Mouse (Mus musculus) embryonic facial prominence, embryonic 10.5 days (tissue): ENCODE results near the gene Stk39. TPM values are rescaled to one million over a fixed set of nuclear protein-coding genes. Genes with fewer than 3 reads are reported as not detected.

Experiments used
- DNase-seq: peaks from one replicate; pipeline ENCODE4 v3.0.0-alpha.2; 2017; ENCODE audit warnings: low spot score
- H3K27ac ChIP-seq: fragments of 300-500 bp; sonication (generic); replicated peaks from 2 replicates; pipeline ENCODE4 v1.5.1; 2016; ENCODE audit warnings: mild to moderate bottlenecking
- H3K27me3 ChIP-seq: fragments of 300-500 bp; sonication (generic); replicated peaks from 2 replicates; pipeline ENCODE4 v1.6.1; 2016; ENCODE audit warnings: low read depth, mild to moderate bottlenecking; ENCODE audit not compliant: poor library complexity, severe bottlenecking
- H3K36me3 ChIP-seq: fragments of 300-500 bp; sonication (generic); replicated peaks from 2 replicates; pipeline ENCODE4 v1.6.1; 2016; ENCODE audit warnings: mild to moderate bottlenecking, moderate library complexity
- H3K4me1 ChIP-seq: fragments of 300-500 bp; sonication (generic); 2 replicates; pipeline ENCODE4 v1.6.1; 2016
- H3K4me3 ChIP-seq: fragments of 300-500 bp; sonication (generic); 2 replicates; pipeline ENCODE4 v1.5.1; 2016; ENCODE audit warnings: mild to moderate bottlenecking, moderate library complexity
- H3K9me3 ChIP-seq: fragments of 300-500 bp; sonication (generic); 2 replicates; pipeline ENCODE4 v1.6.1; 2016; ENCODE audit warnings: mild to moderate bottlenecking
- WGBS: fragments of 180-500 bp; shearing (Covaris S2); methylation state at CpG from one replicate; pipeline ENCODE4 v1.1.7; 2016; 5-methylcytosine and 5-hydroxymethylcytosine counted together
- polyA plus RNA-seq: library from polyadenylated mRNA; unstranded; fragments of >200 nt; fragmentation: Nextera tagmentation; extraction: Ambion mirVana; gene quantifications from 2 replicates; pipeline ENCODE4 v1.2.1, GENCODE M21; 2016

Stk39 gene
- polyA plus RNA-seq, 1 experiment from 2014 or later = 19.4 TPM

DNA sequence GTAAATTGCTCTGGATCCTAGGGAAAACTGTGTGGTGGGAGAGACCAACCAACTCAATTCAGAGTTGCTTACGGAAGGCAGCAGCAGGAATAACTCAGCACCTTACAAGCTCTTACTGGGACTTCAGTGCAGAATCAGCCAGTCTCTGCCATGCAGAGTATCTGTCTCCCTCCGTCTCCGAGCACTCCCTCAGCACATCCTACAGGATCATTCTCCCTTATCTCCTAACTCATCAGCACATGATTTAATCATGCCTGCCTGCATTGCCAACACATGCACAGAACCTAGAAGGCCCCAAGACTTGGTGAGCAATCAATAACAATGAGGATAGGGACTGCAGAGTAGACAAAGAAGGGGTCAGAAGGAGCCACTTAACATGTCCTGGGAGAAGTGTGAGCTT lies 2.6 kb downstream of the Stk39 start:
- H3K27me3 ChIP-seq = peaks cover 7% of the 10 kb centered on the region; the same call in 1 of the 2 replicates
- H3K9me3 ChIP-seq = no peaks in the 10 kb centered on the region
- H3K4me1 ChIP-seq = peaks cover 51% of the 10 kb centered on the region
- H3K27ac ChIP-seq = no peak overlapping the region
- H3K36me3 ChIP-seq = 0 out of 2 replicates have a peak, but pooled peaks cover 3% of the 10 kb centered on the region
- no peak overlapping the region for H3K4me3 ChIP-seq
- WGBS = 75% methylated on average over 3 of the region's 3 CpGs
- no peak for DNase-seq

DNA sequence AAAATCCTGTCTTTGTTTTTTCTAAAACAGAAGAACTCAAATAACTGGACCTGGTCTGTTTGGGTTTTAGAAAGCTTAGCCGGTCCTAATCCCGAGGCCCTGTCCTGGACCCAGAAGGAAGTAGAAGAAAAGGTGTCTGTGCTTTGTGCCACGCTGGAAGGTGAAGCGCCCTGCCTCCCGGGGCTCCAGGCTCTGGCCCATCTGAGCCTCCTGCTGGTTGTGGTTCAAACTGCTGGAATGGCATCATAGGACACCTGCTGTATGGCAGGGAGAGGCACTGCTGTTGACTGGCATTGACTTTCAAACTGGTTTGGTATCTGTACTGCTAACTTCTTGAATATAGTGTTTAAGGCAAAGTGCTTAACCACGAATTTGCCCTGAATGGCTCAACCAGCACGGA lies 3.4 kb downstream of the Stk39 start:
- H3K27me3 ChIP-seq = 0 out of 2 replicates have a peak, but pooled peaks cover 4% of the 10 kb centered on the region
- H3K9me3 ChIP-seq = no peaks in the 10 kb centered on the region
- peaks cover 48% of the 10 kb centered on the region for H3K4me1 ChIP-seq
- DNase-seq = peak; percentile 47
- no peak overlapping the region for H3K4me3 ChIP-seq
- 0 out of 2 replicates have a peak, but pooled peaks cover 3% of the 10 kb centered on the region for H3K36me3 ChIP-seq
- no peak overlapping the region for H3K27ac ChIP-seq
- WGBS = 50% methylated on average over 7 of the region's 7 CpGs

DNA sequence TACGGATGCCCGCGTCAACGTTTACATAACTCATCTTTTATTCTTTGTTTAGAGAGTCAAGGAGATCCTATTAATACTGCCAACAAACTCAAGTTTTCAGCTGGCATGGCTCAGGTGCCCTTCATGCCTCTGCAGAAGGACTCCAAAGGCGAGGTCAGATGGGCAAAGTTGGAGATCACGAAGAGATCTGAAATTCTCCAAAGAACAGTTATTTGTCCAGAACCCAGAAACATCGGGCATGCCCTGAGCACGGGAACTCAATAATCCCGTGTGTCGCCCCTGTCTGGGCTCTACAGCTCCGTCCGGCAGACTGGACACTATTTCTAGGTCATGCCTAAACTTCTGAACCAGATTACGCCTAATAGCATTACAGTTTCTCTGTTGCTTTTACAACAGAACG lies 3.8 kb downstream of the Stk39 start:
- Histone ChIP-seq H3K4me1 (peaks cover 44% of the 10 kb centered on the region), H3K27ac (no peak overlapping the region), H3K27me3 (no peaks in the 10 kb centered on the region), H3K36me3 (0 out of 2 replicates have a peak, but pooled peaks cover 3% of the 10 kb centered on the region), H3K4me3 (no peak overlapping the region), H3K9me3 (no peaks in the 10 kb centered on the region)
- DNase-seq = no peak
- WGBS = 93% methylated on average over 14 of the region's 14 CpGs

DNA sequence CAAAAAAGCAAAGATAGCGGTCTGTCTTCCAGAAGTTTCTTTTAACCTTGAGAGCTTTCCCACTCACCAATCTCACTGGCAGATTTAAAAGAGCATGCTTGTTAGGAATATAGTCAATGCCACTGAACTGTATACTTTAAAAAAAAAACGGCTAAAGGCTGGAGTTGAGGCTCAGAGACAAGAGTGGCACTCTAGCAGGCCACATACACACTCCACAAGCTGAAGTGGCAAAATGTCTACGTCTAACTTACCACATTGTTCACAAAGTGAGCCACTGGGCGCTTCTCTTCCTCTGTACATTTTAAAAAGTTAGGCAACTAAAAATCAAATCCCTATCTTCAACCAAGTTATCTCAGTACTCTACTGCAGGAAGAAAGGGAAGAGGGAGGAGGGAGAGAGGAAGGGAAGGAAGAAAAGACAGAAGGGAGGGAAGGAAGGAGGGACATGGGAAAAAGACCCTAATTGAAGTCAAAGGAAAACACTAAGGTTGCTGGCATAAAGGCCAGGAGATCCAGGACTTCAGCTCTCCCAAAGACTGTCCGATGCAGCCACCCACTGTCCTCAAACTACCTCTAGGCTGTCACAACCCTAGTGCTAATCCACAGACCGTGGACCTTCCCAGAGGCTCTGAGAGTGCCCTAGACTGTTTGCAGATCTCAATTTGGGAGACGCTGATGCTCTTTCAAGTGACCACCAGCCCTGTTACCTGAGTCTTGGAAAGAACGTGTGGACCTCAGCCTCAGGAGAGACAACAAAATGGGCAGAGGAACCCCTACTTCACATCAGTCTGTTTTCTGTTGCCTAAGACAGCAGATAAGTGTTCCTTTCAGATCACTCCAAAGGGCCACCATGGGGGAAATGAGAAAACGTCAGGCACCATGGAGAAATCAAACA lies 4.7 kb downstream of the Stk39 start:
- WGBS = 86% methylated on average over 9 of the region's 9 CpGs
- H3K4me1 ChIP-seq = peaks cover 34% of the 10 kb centered on the region
- H3K27me3 ChIP-seq = no peaks in the 10 kb centered on the region
- no peaks in the 10 kb centered on the region for H3K9me3 ChIP-seq
- no peak overlapping the region for H3K4me3 ChIP-seq
- 0 out of 2 replicates have a peak, but pooled peaks cover 7% of the 10 kb centered on the region for H3K36me3 ChIP-seq
- DNase-seq = no peak
- H3K27ac ChIP-seq = no peak overlapping the region

DNA sequence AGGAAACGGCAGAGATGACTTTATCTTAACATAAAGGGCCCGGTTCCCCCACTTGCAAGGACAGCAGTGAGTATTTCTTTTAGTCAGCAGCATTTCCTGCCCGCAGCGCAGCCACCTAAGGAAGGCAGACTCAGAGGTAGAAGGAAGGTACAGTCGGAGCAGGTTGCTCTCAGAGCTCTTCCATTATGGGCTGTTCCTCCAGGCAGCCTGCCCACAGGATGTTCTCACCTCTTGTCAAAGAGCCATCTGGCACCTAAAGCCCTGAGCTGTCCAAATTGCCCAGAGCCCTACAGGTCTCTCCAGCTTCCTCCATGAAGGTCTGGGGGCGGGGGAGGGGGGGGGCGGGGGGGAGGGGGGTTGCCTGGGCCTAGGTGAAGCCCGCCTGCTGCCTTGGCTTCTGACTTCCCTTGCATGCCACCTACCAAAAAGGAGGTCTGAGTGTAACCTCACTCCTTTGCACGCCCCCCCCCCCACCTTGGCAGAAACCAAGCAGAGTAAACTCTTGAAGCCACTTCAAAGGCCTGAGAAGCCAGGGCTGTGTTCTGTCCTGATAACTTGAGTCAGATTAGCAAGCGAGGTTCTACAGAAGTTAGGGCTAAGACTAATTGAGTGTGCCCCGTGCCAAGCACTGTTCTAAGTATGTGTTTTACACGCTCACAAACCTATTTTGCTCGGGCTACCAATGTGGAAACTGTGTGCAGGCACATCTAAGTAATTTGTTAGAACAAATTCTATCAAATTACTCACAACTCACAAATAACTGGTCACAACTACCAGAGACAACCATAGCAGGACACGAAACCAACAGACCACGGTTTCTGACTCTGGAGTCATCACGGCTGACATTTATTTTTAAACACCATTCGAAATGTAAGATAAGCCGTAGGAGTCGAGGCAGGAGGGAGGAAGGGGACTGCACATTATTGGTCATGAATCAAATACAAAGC lies 5.7 kb downstream of the Stk39 start:
- H3K27me3 ChIP-seq = no peaks in the 10 kb centered on the region
- H3K4me3 ChIP-seq = no peak overlapping the region
- H3K4me1 ChIP-seq = peaks cover 30% of the 10 kb centered on the region
- no peaks in the 10 kb centered on the region for H3K9me3 ChIP-seq
- H3K27ac ChIP-seq = no peak overlapping the region
- no peak for DNase-seq
- peaks cover 15% of the 10 kb centered on the region for H3K36me3 ChIP-seq
- WGBS = 73% methylated on average over 19 of the region's 19 CpGs

DNA sequence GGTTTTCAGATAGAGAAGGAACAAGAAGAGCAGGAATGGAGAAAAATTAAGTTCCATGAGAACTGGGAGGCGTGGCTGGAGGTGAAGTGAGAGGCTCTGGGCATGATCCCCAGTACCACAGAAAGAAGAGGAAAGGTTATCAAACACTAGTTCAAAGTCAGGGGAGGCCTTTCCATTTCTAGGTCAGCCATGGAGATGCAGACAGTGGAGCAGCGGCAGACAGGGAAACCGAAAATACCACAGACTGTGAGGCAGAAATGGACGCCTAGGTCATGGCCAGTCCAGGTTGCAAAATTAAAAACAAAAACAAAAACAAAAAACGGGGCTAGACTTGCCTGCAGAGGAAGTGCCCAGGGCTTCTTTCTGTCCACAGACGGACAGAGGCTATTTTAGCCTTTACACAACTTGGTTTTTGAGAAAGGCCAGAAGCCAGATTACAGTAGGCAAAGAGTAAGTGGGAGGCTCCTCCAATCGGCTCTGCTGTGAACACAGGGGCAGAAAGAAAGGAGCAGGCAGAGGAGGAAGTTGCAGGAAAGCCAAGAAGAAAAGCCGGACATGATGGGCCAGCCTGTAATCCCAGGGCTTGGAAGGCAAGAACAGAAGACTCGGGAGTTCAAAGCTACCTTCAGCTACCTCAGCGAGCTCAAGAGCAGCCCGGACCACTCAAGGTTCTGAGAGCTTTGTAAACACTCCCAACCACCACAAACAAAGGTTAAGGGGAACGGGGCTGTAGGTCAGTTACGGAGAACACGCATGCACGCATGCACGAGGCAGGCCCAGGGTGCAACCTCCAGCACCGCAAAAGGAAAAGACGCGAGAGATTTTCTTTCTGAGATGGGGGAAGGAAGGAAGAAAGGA lies 6.6 kb downstream of the Stk39 start:
- DNase-seq = no peak
- Histone ChIP-seq H3K4me1 (peaks cover 25% of the 10 kb centered on the region), H3K27ac (no peak overlapping the region), H3K27me3 (no peaks in the 10 kb centered on the region), H3K9me3 (no peaks in the 10 kb centered on the region), H3K4me3 (no peak overlapping the region), H3K36me3 (peaks cover 20% of the 10 kb centered on the region)
- 75% methylated on average over 19 of the region's 19 CpGs for WGBS

DNA sequence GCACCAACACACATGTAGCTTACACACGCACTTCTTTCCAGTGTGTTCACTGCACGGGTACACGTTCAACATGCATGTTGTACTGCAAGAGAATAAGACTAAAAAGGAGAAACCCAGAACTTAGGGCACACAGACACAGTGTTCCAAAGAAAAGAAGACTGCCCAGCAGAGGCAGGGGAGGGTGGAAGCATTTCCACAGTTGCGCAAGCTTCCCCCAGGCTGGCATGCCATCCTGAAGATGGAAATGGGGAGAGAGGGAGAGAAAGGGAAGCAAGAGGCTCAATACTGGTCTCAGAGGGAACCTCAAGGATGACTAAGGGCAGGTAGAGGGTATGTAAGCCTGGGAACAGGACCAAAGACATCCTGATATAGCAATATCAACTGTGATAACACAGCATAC lies 7.6 kb downstream of the Stk39 start:
- H3K4me3 ChIP-seq = no peak overlapping the region
- no peak overlapping the region for H3K27ac ChIP-seq
- no peaks in the 10 kb centered on the region for H3K27me3 ChIP-seq
- no peaks in the 10 kb centered on the region for H3K9me3 ChIP-seq
- no peak for DNase-seq
- peaks cover 18% of the 10 kb centered on the region for H3K4me1 ChIP-seq
- 93% methylated on average over 4 of the region's 4 CpGs for WGBS
- peaks cover 23% of the 10 kb centered on the region for H3K36me3 ChIP-seq

DNA sequence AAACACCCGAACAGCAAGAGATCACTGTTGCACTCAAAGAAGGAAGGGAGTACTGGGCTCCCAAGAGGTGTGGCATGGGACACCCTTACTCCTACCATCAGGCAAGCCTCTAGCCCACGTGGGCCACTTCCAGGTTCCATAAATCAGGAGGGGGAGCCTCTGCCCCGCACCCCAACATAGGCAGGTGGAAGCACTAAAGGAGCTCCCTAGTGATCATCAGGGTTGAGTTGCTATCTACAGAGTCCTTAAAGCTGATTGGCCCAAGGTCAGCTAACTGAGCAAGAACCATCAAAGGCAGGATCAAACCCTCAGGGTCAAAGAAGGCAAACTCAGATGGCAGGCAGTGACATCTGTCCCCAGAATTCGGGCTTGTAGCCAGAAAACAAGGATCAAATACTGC lies 8.3 kb downstream of the Stk39 start:
- WGBS = 81% methylated on average over 4 of the region's 4 CpGs
- DNase-seq = no peak
- H3K4me3 ChIP-seq = no peak overlapping the region
- peaks cover 28% of the 10 kb centered on the region for H3K36me3 ChIP-seq
- no peak overlapping the region for H3K27ac ChIP-seq
- no peaks in the 10 kb centered on the region for H3K9me3 ChIP-seq
- no peaks in the 10 kb centered on the region for H3K27me3 ChIP-seq
- H3K4me1 ChIP-seq = peaks cover 16% of the 10 kb centered on the region

DNA sequence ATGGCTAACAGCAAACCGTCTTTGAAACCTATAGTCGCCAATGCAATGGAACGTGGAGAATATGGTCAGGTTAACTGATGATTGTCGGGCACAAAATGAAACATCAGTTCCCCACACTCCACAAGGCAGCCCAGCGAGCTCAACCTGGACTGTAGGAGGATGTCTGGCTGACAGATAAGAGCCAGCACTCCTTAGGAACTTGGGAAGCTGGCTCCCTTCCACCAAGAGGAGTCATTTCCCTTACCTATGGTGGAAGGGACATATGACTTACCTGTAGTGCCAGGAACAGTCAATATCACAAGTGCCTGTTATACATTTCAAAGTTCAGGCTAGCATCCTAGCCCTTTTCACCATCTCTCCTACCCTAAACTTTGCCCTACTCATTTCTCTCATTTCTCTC lies 14.0 kb downstream of the Stk39 start:
- Histone ChIP-seq H3K27me3 (no peaks in the 10 kb centered on the region), H3K9me3 (no peaks in the 10 kb centered on the region), H3K4me3 (no peak overlapping the region), H3K4me1 (0 out of 2 replicates have a peak, but pooled peaks cover 8% of the 10 kb centered on the region), H3K36me3 (peaks cover 25% of the 10 kb centered on the region), H3K27ac (no peak overlapping the region)
- WGBS = 88% methylated on average over 5 of the region's 5 CpGs
- DNase-seq = no peak

DNA sequence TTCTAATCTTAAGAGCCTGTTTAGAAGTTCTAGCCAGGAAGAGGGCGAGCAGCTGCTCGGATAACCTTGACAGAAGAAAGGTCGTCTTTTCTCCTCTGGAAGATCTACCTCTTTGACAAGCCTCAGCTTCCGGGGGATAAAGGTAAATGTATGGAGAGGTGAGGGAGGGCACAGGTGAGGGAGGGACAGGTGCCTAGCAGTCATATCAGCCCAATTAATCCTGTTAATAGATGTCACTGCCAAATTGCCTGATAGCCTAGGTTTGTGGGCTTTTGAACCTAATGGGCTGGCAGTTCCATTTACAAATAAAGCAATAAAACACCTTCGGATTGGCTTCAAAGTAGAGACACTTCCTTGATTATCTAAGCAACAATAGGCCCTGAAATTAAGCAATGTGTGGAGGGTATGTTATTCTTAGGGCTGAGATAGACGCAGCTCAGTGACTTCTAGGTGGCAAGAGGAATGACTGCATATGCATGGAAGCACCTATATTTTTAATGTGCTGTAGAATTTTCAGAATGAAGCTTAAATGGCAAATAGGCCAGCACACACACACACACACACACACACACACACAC lies 14.5 kb downstream of the Stk39 start:
- Histone ChIP-seq H3K27ac (no peak overlapping the region), H3K4me3 (no peak overlapping the region), H3K27me3 (no peaks in the 10 kb centered on the region), H3K9me3 (no peaks in the 10 kb centered on the region), H3K36me3 (peaks cover 26% of the 10 kb centered on the region), H3K4me1 (0 out of 2 replicates have a peak, but pooled peaks cover 8% of the 10 kb centered on the region)
- DNase-seq = no peak
- WGBS = 90% methylated on average over 6 of the region's 6 CpGs

DNA sequence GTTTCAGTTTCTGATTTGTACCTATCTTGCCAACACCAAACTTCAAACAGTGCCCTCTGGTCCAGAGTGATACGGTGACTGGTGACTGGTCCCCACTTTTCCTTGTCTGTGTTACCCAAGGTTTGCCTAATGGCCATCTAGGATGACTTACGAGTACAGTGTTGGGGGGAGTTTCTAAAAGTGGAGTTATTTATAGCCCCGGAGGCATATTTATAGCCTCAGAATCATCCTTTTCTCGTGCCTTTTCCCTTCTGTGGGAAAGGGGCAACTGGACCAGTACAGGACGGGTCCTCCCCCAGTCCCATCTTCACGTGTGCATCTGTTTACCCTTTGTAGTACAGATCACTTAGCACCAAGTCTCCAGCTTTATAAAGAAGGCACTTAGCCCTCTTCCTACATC lies 15.2 kb downstream of the Stk39 start:
- 0 out of 2 replicates have a peak, but pooled peaks cover 8% of the 10 kb centered on the region for H3K4me1 ChIP-seq
- 85% methylated on average over 6 of the region's 6 CpGs for WGBS
- no peak overlapping the region for H3K4me3 ChIP-seq
- no peaks in the 10 kb centered on the region for H3K27me3 ChIP-seq
- peaks cover 25% of the 10 kb centered on the region for H3K36me3 ChIP-seq
- H3K27ac ChIP-seq = no peak overlapping the region
- no peak for DNase-seq
- H3K9me3 ChIP-seq = no peaks in the 10 kb centered on the region
